Mouse (Mus musculus) common myeloid progenitor, adult 5-6 weeks (primary cell): Measurements from ENCODE around the gene A930004D18Rik. TPM values are rescaled to one million over a fixed set of nuclear protein-coding genes. Genes with fewer than 3 reads are reported as not detected.

Experiments
- ATAC-seq: replicated peaks from 2 replicates; pipeline ENCODE4 v1.8.0; 2016; ENCODE audit warnings: low read depth, mild to moderate bottlenecking, moderate TSS enrichment, inconsistent platforms; ENCODE audit not compliant: poor library complexity, severe bottlenecking
- total RNA-seq: library from RNA; stranded (forward); fragments of 200-1000, 187-1606 nt; gene quantifications from 2 replicates; pipeline ENCODE4 v1.2.3, GENCODE M21; 2017

A930004D18Rik gene
- total RNA-seq, 1 experiment from 2014 or later, result 0.27 TPM

DNA sequence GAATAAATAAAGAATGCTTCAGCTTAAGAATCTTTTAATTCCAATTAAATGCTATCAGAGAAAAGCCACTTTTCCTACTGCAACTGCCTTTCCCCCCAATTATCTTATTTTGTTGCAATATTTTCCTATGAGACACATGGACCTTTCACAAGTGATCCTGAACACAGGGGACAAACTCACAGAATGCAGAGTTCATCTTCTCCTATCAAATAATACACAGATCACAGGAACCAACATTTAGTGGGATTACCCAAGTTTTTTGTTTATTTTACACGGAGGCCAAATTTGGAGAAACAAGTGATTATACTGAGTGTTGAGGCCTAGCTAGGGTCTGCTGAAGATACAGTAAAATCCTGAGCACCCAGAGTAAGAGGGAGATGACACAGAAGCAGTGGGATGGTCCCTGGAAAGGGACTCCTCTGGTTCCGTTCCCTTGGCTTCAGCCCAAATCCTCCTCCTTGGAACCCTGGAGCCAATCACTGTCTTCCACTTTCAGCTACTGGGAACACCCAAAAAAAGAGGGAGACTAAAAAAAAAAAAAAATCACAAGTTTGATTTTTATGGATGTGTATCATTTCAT, 16.5 kb upstream of the A930004D18Rik start:
- no peak for ATAC-seq

- no peak for ATAC-seq
Observed at GRCm38 (mm10) chr2:18053243-18053950, 15.9 kb upstream of the A930004D18Rik start.

DNA sequence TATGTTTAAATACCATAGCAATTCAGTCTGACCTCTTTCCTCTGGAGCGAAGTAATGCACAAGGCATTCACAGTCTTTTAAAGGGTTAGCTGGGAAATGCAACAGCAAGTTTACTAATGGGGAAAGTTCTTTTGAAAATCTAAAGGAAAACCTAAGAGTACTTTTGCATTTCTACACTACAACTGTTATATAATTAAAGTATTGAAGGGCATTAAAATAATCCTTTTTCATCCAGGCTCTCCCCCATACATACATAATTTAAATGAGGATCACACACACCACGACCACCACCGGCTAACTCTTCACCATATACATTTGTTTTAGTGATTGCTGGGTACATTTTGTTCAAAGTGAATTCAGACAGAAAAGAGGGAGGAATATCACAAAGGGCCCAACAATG, 15.0 kb upstream of the A930004D18Rik start:
- ATAC-seq, result no peak

- no peak for ATAC-seq
Observed at GRCm38 (mm10) chr2:18051831-18052170, 14.3 kb upstream of the A930004D18Rik start.

DNA sequence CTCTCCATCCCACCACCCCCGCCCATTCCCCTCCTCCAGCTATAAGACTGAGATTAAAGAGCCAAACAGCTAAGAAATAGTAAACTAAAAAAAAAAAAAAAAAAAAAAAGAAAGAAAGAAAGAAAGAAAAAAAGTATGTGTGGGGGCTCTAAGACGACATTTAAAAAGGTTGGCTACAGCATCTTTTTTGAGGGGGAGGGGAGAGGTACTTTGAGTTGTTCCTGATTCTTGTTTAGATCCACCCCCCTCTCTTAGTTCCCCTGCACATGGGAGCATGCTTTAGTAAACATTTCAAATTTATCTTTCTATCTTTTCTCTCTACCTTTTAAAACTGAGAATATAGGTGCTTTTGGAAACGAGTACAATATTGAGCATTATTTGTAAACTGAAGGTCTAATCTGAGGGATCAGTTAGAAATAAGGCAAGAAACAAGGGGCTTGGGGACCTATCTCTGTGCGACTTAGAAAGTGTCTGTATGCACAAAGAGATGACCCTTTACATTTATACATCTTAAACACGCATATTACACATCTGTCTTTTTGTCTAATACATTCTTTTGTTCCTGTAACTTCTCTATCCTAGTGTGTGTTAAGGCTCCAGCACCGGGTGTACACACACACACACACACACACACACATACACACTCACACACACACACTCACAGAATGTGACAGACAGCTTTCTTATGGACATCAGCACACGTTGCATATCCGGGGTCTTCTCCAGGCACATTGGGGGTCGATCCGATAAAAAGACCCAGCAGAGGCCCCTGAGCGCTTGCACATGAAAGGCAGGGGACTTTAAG, 13.7 kb upstream of the A930004D18Rik start:
- no peak for ATAC-seq

GRCm38 (mm10) chr2:18050541-18050985, 13.0 kb upstream of the A930004D18Rik start:
- no peak; the same call in 1 of the 2 replicates for ATAC-seq

GRCm38 (mm10) chr2:18050018-18050417, 12.5 kb upstream of the A930004D18Rik start:
- ATAC-seq, result no peak

GRCm38 (mm10) chr2:18049279-18049821, 11.8 kb upstream of the A930004D18Rik start:
- ATAC-seq, result no peak

DNA sequence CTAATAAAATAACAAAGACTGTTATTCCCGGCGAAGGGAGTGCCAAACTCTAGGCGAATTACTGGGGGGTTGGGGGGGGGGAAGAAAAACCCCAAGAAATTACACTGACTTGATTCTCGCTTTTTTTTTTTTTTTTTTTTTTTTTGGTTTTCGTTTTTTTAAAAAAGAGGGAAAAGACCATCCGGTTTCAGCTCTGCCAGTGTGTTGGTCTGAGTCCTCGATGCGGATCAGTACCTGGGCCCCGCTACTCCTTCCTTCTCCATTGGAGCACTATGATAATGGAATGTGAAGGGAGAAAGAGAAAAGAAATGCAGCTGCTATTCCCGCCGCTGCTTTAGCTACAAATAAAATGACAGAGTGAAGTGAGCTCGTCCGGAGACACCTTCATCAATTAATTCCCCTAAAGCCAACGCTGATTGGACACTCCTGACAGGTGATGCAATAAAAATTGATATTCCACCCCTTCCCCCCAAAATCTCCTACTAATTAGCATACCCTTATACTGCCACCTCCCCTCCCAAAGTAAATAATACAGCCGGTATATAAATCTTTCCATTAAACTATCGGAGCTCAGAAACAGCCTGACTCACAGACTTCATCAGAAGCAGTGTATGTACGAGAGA, 11.0 kb upstream of the A930004D18Rik start, which contains the start of gene Skida1:
Gene Skida1 (minus strand): TSS at position 599 of the 623 bp plus-strand sequence.
- no peak for ATAC-seq

DNA sequence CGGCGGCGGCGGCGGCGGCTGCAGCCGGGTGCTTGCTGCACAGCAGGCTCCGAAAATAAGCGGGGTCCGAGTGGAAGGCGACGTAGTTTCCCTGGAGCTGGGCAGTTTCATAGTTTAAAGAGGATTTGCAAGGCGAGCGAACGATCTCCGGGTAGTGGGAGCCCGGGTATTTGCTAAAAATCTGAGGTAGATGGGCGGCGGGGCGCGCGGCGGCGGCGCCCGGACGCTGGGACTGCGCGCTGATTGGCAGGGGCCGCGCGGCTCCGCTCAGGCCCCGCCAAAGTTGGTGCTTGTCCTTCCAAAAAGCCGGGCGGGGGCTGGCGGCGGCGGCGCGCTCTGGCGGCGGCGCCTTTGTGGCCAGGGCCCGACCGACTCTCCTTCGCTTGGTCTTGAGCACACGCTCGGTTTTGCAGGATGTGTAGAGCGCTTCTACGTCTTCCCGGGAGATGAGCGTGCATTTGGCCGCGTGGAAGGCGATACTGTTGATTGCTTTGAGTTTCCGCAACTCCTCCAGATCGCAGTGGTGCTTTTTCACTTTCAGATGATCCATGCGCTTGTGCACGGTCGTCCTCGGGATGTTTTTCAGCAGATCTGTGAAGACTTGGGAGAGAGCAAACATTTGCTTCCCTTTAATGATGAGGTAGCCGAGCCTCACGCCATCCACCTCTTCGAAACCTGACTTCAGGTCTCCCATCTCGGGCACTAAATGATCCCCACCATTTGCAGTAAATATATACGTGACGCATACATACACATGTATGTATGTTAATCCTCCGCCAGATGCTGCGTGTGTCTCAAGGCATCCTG, 10.3 kb upstream of the A930004D18Rik start:
- ATAC-seq, result peak; percentile 37

GRCm38 (mm10) chr2:18046758-18047645, 9.5 kb upstream of the A930004D18Rik start:
- ATAC-seq, result peak; percentile 57

DNA sequence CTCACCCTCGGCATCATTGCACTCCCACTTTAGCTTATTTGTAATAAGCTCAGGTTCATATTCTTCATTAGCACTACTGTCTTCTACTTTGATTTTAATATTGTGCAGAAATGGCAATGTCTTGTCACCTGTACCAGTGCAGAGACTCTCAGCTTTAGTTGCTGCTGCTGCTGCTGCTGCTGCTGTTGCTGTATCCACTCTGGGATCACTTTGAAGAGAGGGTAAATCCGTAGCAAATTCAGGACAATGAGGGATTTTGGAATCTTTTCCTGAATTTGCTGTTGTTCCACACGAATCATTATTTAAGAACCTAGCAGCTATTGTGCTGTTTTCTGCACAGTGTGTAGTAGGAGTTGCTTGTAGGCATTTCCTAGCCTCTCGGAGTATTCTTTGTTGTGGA, 8.6 kb upstream of the A930004D18Rik start:
- no peak for ATAC-seq

DNA sequence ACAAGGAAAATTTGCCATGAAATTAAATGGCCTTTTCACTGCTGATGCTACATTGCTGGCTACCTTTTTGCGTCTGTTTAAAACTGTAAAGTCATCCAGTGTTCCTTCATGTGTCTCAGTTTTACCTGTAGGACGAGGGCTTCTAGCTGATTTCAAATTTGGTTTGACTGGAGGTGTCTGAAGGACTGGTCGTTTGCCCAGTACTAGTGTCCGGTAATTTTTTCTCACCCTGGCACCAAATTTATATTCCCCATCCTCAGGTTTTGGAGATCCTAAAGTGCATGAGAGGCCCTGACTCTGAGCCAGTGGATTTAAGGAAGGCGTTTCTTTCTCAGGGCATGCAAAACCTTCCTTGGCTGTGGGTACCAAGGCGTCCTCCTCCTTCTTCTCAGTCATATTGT, 8.2 kb upstream of the A930004D18Rik start:
- ATAC-seq, result no peak

DNA sequence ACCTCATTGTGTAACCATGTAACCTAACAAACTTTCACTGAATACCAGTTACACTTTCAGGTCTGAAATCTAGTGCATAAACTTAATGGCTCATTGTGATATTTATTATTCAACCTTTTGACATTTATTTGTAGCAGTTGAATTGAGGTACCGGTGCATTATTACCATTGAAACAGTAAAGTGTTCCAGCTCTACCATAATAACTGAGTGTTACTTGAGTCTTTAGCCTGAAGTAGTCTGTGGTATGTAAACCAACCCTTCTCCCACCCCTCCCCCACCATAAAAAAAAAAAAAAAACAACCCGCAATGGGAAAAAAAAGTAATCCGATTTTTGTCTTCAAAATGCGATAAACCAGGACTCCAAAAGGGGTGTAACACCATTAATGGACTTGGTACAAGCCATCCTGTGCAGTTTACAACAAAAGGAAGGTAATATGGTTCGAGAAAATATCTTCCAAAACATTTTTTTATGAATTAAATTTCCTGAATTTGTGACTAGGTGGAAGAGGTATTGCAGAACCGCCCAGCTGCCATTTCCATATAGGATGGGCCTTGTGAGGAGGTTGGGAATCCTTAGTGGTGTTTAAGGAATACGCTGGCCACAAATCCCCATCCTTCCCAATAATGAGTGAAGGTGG, 7.7 kb upstream of the A930004D18Rik start:
- ATAC-seq, result no peak

DNA sequence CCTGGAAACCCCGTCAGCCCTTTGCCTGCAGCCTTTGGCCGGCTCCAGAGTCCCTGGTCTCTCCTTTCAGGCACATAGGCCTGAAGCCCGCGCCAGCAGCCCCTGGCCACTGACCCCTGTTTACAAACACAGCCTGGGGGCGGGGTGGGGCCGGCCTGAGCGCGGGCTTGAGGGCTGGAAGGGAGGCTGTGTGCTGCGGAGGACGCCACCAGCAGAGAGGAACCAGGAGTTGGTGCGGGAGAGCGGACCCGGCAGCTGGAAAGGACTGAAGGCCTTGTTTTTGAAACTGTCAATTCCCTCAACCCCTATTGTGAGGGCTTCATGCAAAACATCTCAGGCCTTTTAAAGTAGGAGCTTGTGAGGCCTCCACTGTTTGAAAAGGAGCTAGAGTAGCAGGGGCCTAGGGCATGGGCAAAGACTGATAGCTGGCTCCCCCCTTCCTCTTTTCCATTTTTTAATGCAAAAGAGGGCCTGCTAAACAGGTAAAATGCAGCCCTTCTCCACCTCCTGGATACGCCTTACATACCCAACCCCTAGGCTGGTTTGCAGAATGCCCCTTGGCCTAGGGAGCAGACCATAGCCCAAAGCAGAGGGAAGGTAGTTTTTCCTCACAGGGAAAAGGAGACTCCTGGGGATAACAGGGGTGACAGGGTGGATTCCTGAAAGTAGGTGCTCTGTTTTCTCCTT, 3.8 kb upstream of the A930004D18Rik start:
- ATAC-seq, result no peak

GRCm38 (mm10) chr2:18040347-18041160, 3.0 kb upstream of the A930004D18Rik start:
- ATAC-seq, result no peak
